Mouse (Mus musculus) MEL (cell line): Measurements from ENCODE around the gene Pdgfc.

Experiments
- CTCF ChIP-seq, 3 experiments: IDR thresholded peaks in 2 of 3; conservative IDR thresholded peaks in 1 of 3; 2 replicates each; pipeline ENCODE4 v1.5.1; 2011 to 2012; ENCODE audit warnings: low read length in 3 of 3, low read depth in 2 of 3, mild to moderate bottlenecking in 2 of 3, improper control_type of control experiment in 1 of 3, inconsistent platforms in 1 of 3, mixed read lengths in 1 of 3, moderate library complexity in 1 of 3; ENCODE audit not compliant: control insufficient read depth in 1 of 3, insufficient read depth in 1 of 3, poor library complexity in 1 of 3, severe bottlenecking in 1 of 3
- ELF1 ChIP-seq: IDR thresholded peaks from 2 replicates; pipeline ENCODE4 v1.6.1; 2014; ENCODE audit warnings: low read depth, mild to moderate bottlenecking, inconsistent platforms, low read length, improper control_type of control experiment, moderate library complexity
- GABPA ChIP-seq: IDR thresholded peaks from 2 replicates; pipeline ENCODE4 v1.6.1; 2012; ENCODE audit warnings: low read depth, mild to moderate bottlenecking, inconsistent platforms, low read length, improper control_type of control experiment, moderate library complexity
- GATA1 ChIP-seq: IDR thresholded peaks from 2 replicates; pipeline ENCODE4 v1.6.1; 2011; ENCODE audit warnings: low read depth, low read length, improper control_type of control experiment

GRCm38 (mm10) chr3:81017385-81018051 is 18.7 kb upstream of the Pdgfc start:
- TF ChIP-seq CTCF (IDR thresholded peaks at IDR 0.05 in 2 of 3, conservative IDR thresholded peaks at IDR 0.05 in 1 of 3; ENCODE audit: control insufficient read depth in 1 of 3, insufficient read depth in 1 of 3, low read depth in 2 of 3, low read length in 3 of 3, poor library complexity in 1 of 3, severe bottlenecking in 1 of 3) (no peak), ELF1 (no peak), GABPA (no peak), GATA1 (no peak)
